Comparison of ENCODE assay signal across 13 mouse cellular contexts in the genomic region with DNA sequence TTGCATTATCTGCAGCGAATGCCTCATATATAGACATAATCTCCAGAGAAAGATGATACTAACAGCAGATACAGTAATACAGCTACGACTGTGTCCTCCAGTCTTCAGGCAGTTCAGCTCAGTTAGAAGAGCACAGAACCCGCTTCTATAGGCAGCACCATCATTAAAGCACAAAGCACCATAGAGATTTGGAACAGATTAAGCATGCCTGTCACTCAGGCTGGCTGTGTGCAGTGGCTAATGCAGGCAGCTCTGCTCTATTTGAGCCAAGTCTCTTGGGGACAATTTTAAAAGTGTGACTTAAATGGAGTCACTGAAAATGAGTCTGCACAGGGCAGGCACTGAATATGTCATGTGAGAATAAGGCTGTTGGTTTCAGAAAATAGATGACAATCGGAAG.
DNase-seq lines count a peak whose midpoint lies in the region; ATAC-seq and TF ChIP-seq lines count a peak whose summit lies in the region.
"Had no signal": no experiment of that assay in that cellular context is flagged by ENCODE, and none has a peak within 500 bp of the region (broad histone marks: within the 10 kb centered on the region; RNA-seq: fewer than 3 reads in every experiment).

No protein-coding gene starts in this region.

- no peak for TF ChIP-seq CTCF in lung, embryonic 14.5 days (IDR thresholded peaks at IDR 0.05; ENCODE audit: low read depth)

- peak; percentile 2 for DNase-seq in lung, embryonic 14.5 days
- no peak for DNase-seq in lung, adult 18-20 months
- no peak for DNase-seq in cerebellum, postnatal 10 days
- DNase-seq in layer of hippocampus, adult 9-11 months = no peak
- DNase-seq in heart, postnatal 25 days (ENCODE audit: low spot score) = no peak
- DNase-seq: heart, adult 2 months; heart, postnatal 36 days; thymus, adult 18-20 months had no signal

- H3K4me2 ChIP-seq in lung, embryonic 14.5 days = no peak overlapping the region
- no peak overlapping the region for H3K4me2 ChIP-seq in hindbrain, embryonic 12.5 days (replicated peaks)
- H3K4me2 ChIP-seq in midbrain, embryonic 13.5 days (replicated peaks) = no peak overlapping the region
- H3K4me2 ChIP-seq: embryonic facial prominence, embryonic 13.5 days; liver, embryonic 11.5 days had no signal

- intact Hi-C loops in heart, postnatal 25 days (cut with DNase I) = no loop called here

- no peaks in the 10 kb centered on the region for H3K27me3 ChIP-seq in lung, embryonic 14.5 days (ENCODE audit: insufficient read depth, low read length)
- no peaks in the 10 kb centered on the region for H3K27me3 ChIP-seq in hindbrain, embryonic 12.5 days
- no peaks in the 10 kb centered on the region for H3K27me3 ChIP-seq in midbrain, embryonic 13.5 days
- H3K27me3 ChIP-seq: embryonic facial prominence, embryonic 13.5 days had no signal

- H3K4me1 ChIP-seq in lung, embryonic 14.5 days (ENCODE audit: insufficient read depth) = no peaks in the 10 kb centered on the region
- no peaks in the 10 kb centered on the region for H3K4me1 ChIP-seq in hindbrain, embryonic 12.5 days
- peaks cover 6% of the 10 kb centered on the region for H3K4me1 ChIP-seq in midbrain, embryonic 13.5 days (replicated peaks)
- H3K4me1 ChIP-seq: embryonic facial prominence, embryonic 13.5 days had no signal

- H3K9ac ChIP-seq in lung, embryonic 14.5 days = no peak overlapping the region
- no peak overlapping the region for H3K9ac ChIP-seq in hindbrain, embryonic 12.5 days
- no peak overlapping the region for H3K9ac ChIP-seq in midbrain, embryonic 13.5 days (replicated peaks)
- H3K9ac ChIP-seq: embryonic facial prominence, embryonic 13.5 days had no signal

- H3K36me3 ChIP-seq in lung, embryonic 14.5 days (ENCODE audit: insufficient read depth) = no peaks in the 10 kb centered on the region
- no peaks in the 10 kb centered on the region for H3K36me3 ChIP-seq in hindbrain, embryonic 12.5 days
- no peaks in the 10 kb centered on the region for H3K36me3 ChIP-seq in midbrain, embryonic 13.5 days
- H3K36me3 ChIP-seq: embryonic facial prominence, embryonic 13.5 days had no signal

- H3K27ac ChIP-seq in lung, embryonic 14.5 days (ENCODE audit: low read depth) = no peak overlapping the region
- no peak overlapping the region for H3K27ac ChIP-seq in hindbrain, embryonic 12.5 days
- no peak overlapping the region for H3K27ac ChIP-seq in midbrain, embryonic 13.5 days
- H3K27ac ChIP-seq: embryonic facial prominence, embryonic 13.5 days; heart, adult 2 months had no signal

- H3K4me3 ChIP-seq in lung, embryonic 14.5 days (ENCODE audit: low read depth, low read length) = no peak overlapping the region
- no peak overlapping the region for H3K4me3 ChIP-seq in hindbrain, embryonic 12.5 days
- H3K4me3 ChIP-seq in midbrain, embryonic 13.5 days (replicated peaks) = no peak overlapping the region
- H3K4me3 ChIP-seq: embryonic facial prominence, embryonic 13.5 days; heart, adult 2 months; myocyte had no signal

- H3K9me3 ChIP-seq in lung, embryonic 14.5 days (ENCODE audit: low read depth, low read length) = no peaks in the 10 kb centered on the region
- no peaks in the 10 kb centered on the region for H3K9me3 ChIP-seq in hindbrain, embryonic 12.5 days (replicated peaks)
- no peaks in the 10 kb centered on the region for H3K9me3 ChIP-seq in midbrain, embryonic 13.5 days
- H3K9me3 ChIP-seq: embryonic facial prominence, embryonic 13.5 days had no signal

- 71% methylated on average over 4 of the region's 4 CpGs for WGBS in lung, embryonic 14.5 days
- WGBS in hindbrain, embryonic 12.5 days = 56% methylated on average over 4 of the region's 4 CpGs
- 32% methylated on average over 4 of the region's 4 CpGs for WGBS in midbrain, embryonic 13.5 days

- no peak for ATAC-seq in lung, embryonic 14.5 days (ENCODE audit: insufficient read depth)
- peak; percentile 92 for ATAC-seq in hindbrain, embryonic 12.5 days (ENCODE audit: low FRiP score)
- peak; percentile 99 for ATAC-seq in midbrain, embryonic 13.5 days
